Mouse (Mus musculus) activated CD4-positive, CD25-positive, alpha-beta regulatory T cell (primary cell): ENCODE results near the gene Epsti1. TPM values are rescaled to one million over a fixed set of nuclear protein-coding genes. Genes with fewer than 3 reads are reported as not detected.

Experiments
- polyA plus RNA-seq, 2 experiments: library from polyadenylated mRNA; unstranded; fragments of 100-300 nt; shearing (Covaris generic); gene quantifications; one replicate each; pipeline ENCODE4 v1.2.1; 2017

Epsti1 gene
- polyA plus RNA-seq: 100 to 1,000 TPM; 106 to 187 TPM

GRCm38 (mm10) chr14:77904171-77904762, at the start of gene Epsti1:
Gene Epsti1 (plus strand): TSS chr14:77904239.

GRCm38 (mm10) chr14:77874304-77875241, 29.5 kb upstream of the Epsti1 start, which contains the start of gene Dnajc15:
Gene Dnajc15 (minus strand): TSS chr14:77875125.

Other genes with a start within 250 kb of the Epsti1 start
- 100 to 1,000 TPM; 121 to 203 TPM for gene Dnajc15, start 29.1 kb upstream of the Epsti1 start, polyA plus RNA-seq
- under 1 TPM in 1 of 2 experiments, not detected in 1; 0.42 TPM for gene Fam216b, start 184.8 kb downstream of the Epsti1 start, polyA plus RNA-seq